Mouse (Mus musculus) heart, embryonic 14.5 days (tissue): ENCODE measurements around the gene Ubr7. TPM values are rescaled to one million over a fixed set of nuclear protein-coding genes. Genes with fewer than 3 reads are reported as not detected.

ENCODE experiments used
- ATAC-seq: fragments of 200-750 bp; cut with Nextera tagmentation; 2 replicates; pipeline ENCODE4 v1.8.0; 2017; ENCODE audit warnings: low read depth, moderate TSS enrichment; ENCODE audit not compliant: insufficient number of reproducible peaks, insufficient read depth, low FRiP score
- H3K27ac ChIP-seq, 2 experiments: fragments of 200-500 bp in 1 of 2; fragments of 300-500 bp in 1 of 2; sonication (generic) in 1 of 2; replicated peaks in 1 of 2; 2 replicates each; pipeline ENCODE4 v1.5.1; 2012 to 2014; ENCODE audit warnings: low read depth in 2 of 2, low read length in 2 of 2, control low read depth in 1 of 2, mild to moderate bottlenecking in 1 of 2, mixed read lengths in 1 of 2; ENCODE audit not compliant: control insufficient read depth in 1 of 2, insufficient read depth in 1 of 2
- H3K27me3 ChIP-seq: fragments of 300-500 bp; sonication (generic); 2 replicates; pipeline ENCODE4 v1.6.1; 2014; ENCODE audit warnings: mild to moderate bottlenecking, low read length, control low read depth; ENCODE audit not compliant: control insufficient read depth, insufficient read depth
- H3K36me3 ChIP-seq: fragments of 300-500 bp; sonication (generic); 2 replicates; pipeline ENCODE4 v1.6.1; 2014; ENCODE audit warnings: mild to moderate bottlenecking, control low read depth, low read length, mixed read lengths; ENCODE audit not compliant: control insufficient read depth, insufficient read depth
- H3K4me1 ChIP-seq, 2 experiments: fragments of 200-500 bp in 1 of 2; fragments of 300-500 bp in 1 of 2; sonication (generic) in 1 of 2; 2 replicates each; pipeline ENCODE4 v1.6.1; 2012 to 2014; ENCODE audit warnings: low read length in 2 of 2, control low read depth in 1 of 2, mixed read lengths in 1 of 2; ENCODE audit not compliant: control insufficient read depth in 2 of 2, insufficient read depth in 2 of 2
- H3K4me2 ChIP-seq: fragments of 300-500 bp; sonication (generic); 2 replicates; pipeline ENCODE4 v1.6.1; 2014; ENCODE audit warnings: mild to moderate bottlenecking, low read length
- H3K4me3 ChIP-seq, 2 experiments: fragments of 200-500 bp in 1 of 2; fragments of 300-500 bp in 1 of 2; sonication (generic) in 1 of 2; 2 replicates each; pipeline ENCODE4 v1.5.1; 2012 to 2014; ENCODE audit warnings: low read length in 2 of 2, mild to moderate bottlenecking in 2 of 2, control low read depth in 1 of 2, low read depth in 1 of 2, moderate library complexity in 1 of 2; ENCODE audit not compliant: control insufficient read depth in 1 of 2, insufficient read depth in 1 of 2
- H3K9ac ChIP-seq: fragments of 300-500 bp; sonication (generic); 2 replicates; pipeline ENCODE4 v1.6.1; 2014; ENCODE audit warnings: mild to moderate bottlenecking, low read length
- H3K9me3 ChIP-seq: fragments of 300-500 bp; sonication (generic); 2 replicates; pipeline ENCODE4 v1.6.1; 2016; ENCODE audit warnings: low read length, control low read depth; ENCODE audit not compliant: control insufficient read depth
- WGBS: fragments of 180-500 bp; shearing (Covaris S2); extraction: QIAGEN DNeasy Blood & Tissue Kit; methylation state at CpG from one replicate; pipeline ENCODE4 v1.1.7; 2014; 5-methylcytosine and 5-hydroxymethylcytosine counted together
- polyA plus RNA-seq: library from polyadenylated mRNA; unstranded; fragments of >200 nt; fragmentation: Nextera tagmentation; extraction: Ambion mirVana; gene quantifications from 2 replicates; pipeline ENCODE4 v1.2.1, GENCODE M21; 2014

Ubr7 gene
- polyA plus RNA-seq, 1 experiment from 2014 or later = 35.0 TPM

GRCm38 (mm10) chr12:102719552-102720315, 38.0 kb upstream of the Ubr7 start:
- Histone ChIP-seq H3K27ac (no peak overlapping the region), H3K36me3 (no peaks in the 10 kb centered on the region), H3K9me3 (no peaks in the 10 kb centered on the region), H3K4me1 (peaks cover 0 to 5% of the 10 kb centered on the region in 2 experiments; a peak in 1 of 4 replicates), H3K4me2 (peak overlapping the region; percentile 25; the same call in 1 of the 2 replicates), H3K9ac (no peak overlapping the region), H3K4me3 (no peak overlapping the region), H3K27me3 (no peaks in the 10 kb centered on the region)
- no peak for ATAC-seq
- 30% methylated on average over 13 of the region's 13 CpGs for WGBS

DNA sequence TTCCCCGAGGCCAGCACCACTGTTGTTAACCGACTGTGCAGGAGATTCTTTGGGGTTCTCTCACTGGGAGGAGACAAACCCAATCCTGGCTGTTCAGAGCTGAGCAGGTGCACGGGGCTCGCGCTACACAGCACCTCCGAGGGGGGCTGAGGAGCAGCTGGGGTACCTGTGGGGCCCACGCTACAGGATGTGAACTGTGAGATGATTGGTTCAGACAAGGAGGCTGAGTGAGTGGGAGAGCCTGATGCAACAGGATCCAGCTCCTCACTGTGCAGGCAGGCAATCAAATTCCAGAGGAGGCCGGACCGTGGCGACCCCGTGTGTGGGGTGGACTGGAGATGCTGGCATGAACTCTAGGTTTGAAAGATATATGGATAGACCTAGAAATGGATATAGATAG, 35.3 kb upstream of the Ubr7 start:
- H3K9me3 ChIP-seq = no peaks in the 10 kb centered on the region
- no peaks in the 10 kb centered on the region for H3K27me3 ChIP-seq
- peaks cover 0 to 5% of the 10 kb centered on the region in 2 experiments; a peak in 1 of 4 replicates for H3K4me1 ChIP-seq
- no peak overlapping the region for H3K4me3 ChIP-seq
- H3K27ac ChIP-seq = no peak overlapping the region
- WGBS = 65% methylated on average over 11 of the region's 11 CpGs
- 0 out of 2 replicates have a peak, but pooled peaks have one; percentile 18 for ATAC-seq
- H3K9ac ChIP-seq = no peak overlapping the region
- no peaks in the 10 kb centered on the region for H3K36me3 ChIP-seq
- H3K4me2 ChIP-seq = no peak overlapping the region

DNA sequence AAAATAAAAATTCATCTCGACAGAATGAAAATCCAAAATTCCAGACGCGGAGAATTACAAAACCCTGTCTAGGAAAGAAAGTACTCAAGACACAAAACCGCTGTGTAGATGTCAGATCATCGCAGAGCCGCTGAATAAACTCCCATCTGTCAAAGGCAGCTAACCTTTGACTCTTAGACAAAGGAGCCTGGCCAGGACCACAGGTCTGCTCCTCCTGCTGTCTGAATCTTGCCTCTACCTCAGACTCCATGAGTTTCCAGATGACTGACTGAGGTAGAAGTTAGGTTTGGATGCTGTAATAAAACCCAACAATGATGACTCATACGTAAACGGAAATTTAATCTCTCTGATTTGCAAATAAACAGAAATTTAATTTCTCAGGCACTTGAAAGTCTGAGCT, 34.8 kb upstream of the Ubr7 start:
- Histone ChIP-seq H3K9me3 (no peaks in the 10 kb centered on the region), H3K36me3 (no peaks in the 10 kb centered on the region), H3K27ac (no peak overlapping the region), H3K4me1 (peaks cover 0 to 5% of the 10 kb centered on the region in 2 experiments; a peak in 1 of 4 replicates), H3K4me2 (no peak overlapping the region), H3K9ac (no peak overlapping the region), H3K27me3 (no peaks in the 10 kb centered on the region), H3K4me3 (no peak overlapping the region)
- no peak for ATAC-seq
- 79% methylated on average over 8 of the region's 8 CpGs for WGBS

GRCm38 (mm10) chr12:102723861-102724260, 33.9 kb upstream of the Ubr7 start:
- 28% methylated on average over 6 of the region's 6 CpGs for WGBS
- Histone ChIP-seq H3K4me2 (no peak overlapping the region; the same call in 1 of the 2 replicates), H3K9ac (no peak overlapping the region), H3K9me3 (no peaks in the 10 kb centered on the region), H3K4me1 (peaks cover 0 to 5% of the 10 kb centered on the region in 2 experiments; a peak in 1 of 4 replicates), H3K27me3 (no peaks in the 10 kb centered on the region), H3K4me3 (no peak overlapping the region), H3K27ac (no peak overlapping the region), H3K36me3 (no peaks in the 10 kb centered on the region)
- no peak for ATAC-seq

GRCm38 (mm10) chr12:102725146-102725545, 32.6 kb upstream of the Ubr7 start:
- Histone ChIP-seq H3K4me2 (no peak overlapping the region), H3K4me1 (peaks cover 1 to 7% of the 10 kb centered on the region in 2 experiments; a peak in 3 of 4 replicates), H3K27ac (no peak overlapping the region), H3K9me3 (no peaks in the 10 kb centered on the region), H3K9ac (no peak overlapping the region), H3K36me3 (no peaks in the 10 kb centered on the region), H3K4me3 (no peak overlapping the region), H3K27me3 (no peaks in the 10 kb centered on the region)
- 87% methylated on average over 6 of the region's 6 CpGs for WGBS
- ATAC-seq = no peak

DNA sequence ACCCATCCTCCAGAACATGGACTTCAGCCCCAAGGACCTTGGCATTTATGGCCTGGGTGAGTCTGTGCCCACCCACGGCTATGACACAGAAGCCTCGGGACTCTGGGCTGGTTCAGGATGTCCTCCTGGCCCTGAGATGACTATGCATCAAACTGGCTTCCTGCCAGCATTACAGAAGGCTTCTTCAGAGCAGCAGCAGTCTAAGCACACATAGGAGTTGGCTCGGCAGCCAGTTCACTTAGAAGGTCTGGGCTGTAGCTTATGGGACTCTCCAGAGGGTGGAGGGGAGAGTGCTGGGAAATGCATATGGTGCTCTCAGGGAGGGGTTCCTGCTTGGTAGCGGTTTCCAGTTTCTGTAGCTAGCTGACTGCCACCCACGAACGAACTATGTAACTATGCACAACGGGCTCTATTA, 32.0 kb upstream of the Ubr7 start:
- Histone ChIP-seq H3K4me3 (no peak overlapping the region), H3K4me1 (peaks cover 8 to 13% of the 10 kb centered on the region in 2 experiments), H3K27ac (no peak overlapping the region), H3K4me2 (no peak overlapping the region), H3K9me3 (no peaks in the 10 kb centered on the region), H3K9ac (no peak overlapping the region), H3K36me3 (no peaks in the 10 kb centered on the region), H3K27me3 (no peaks in the 10 kb centered on the region)
- no peak for ATAC-seq
- WGBS = 70% methylated on average over 7 of the region's 7 CpGs

GRCm38 (mm10) chr12:102729855-102730797, 27.6 kb upstream of the Ubr7 start:
- Histone ChIP-seq H3K36me3 (no peaks in the 10 kb centered on the region), H3K4me1 (peaks cover 13 to 16% of the 10 kb centered on the region in 2 experiments), H3K9ac (no peak overlapping the region), H3K27ac (no peak overlapping the region), H3K9me3 (no peaks in the 10 kb centered on the region), H3K4me2 (peak overlapping the region; percentile 53), H3K4me3 (peak overlapping the region; percentile 16 to 17), H3K27me3 (no peaks in the 10 kb centered on the region)
- 41% methylated on average over 26 of the region's 26 CpGs for WGBS
- ATAC-seq = peak; percentile 79
